ENCODE assay signal across 8 mouse cellular contexts in the genomic region with DNA sequence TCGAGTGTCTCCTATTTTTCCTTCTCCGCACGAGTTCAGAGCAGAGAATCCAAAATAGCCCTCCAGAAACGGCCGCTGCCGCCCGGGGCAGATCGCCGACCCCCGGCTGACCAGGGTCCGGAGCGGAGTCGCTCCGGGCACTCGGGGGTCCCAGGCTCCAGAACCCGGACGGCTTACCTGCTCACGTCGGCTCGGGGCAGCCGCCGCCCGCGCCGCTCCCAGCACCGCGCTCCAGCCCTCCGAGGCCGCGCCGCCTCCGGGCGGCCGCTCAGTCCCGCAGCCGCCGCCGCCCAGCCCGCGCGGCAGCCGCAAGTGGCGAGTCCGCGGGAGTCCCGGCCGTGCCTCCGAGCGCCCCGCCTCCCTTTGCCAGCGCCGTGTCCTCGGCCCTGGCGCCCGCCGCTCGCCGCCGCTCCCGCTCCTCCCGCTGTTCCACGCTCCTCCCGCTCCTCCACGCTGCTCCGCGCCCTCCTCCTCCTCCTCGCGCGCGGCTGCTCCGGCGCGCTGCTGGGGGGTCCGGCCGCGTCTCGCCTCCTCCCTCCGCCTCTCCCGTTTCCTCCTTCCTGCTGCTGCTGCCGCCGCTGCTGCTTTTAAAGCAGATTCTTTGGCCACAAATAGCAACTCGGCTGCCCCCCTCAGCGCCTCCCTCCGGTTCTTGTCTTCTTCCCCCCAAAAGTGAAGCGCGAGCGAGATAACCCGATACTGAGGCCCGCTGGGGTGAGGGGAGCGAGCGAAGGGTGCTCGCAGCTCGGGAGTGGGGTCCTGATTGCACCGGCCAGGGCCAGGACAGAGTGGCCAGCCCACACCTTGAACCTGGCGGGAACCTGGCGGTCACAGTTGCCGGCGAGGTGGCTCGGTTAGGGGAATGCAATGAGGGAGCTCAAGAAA.
DNase-seq lines count a peak whose midpoint lies in the region; ATAC-seq lines count a peak whose summit lies in the region.

No protein-coding gene starts in this region.

- H3K36me3 ChIP-seq in intestine, embryonic 16.5 days (ENCODE audit: control insufficient read depth, insufficient read depth, low read length), result no peaks in the 10 kb centered on the region

- WGBS in intestine, embryonic 16.5 days, result under 1% methylated on average over 96 of the region's 99 CpGs

- peak; percentile 73 for ATAC-seq in granulocyte monocyte progenitor cell, adult 5-6 weeks (replicated peaks; ENCODE audit: poor library complexity, severe bottlenecking)
- ATAC-seq in intestine, embryonic 16.5 days, result peak; percentile 87
- ATAC-seq in megakaryocyte progenitor cell, adult 5-6 weeks (replicated peaks; ENCODE audit: poor library complexity), result peak; percentile 68

- H3K4me3 ChIP-seq in intestine, embryonic 16.5 days (ENCODE audit: low read length), result peak overlapping the region; percentile 90

- no peaks in the 10 kb centered on the region for H3K9me3 ChIP-seq in intestine, embryonic 16.5 days (ENCODE audit: control insufficient read depth, low read length)

- H3K4me2 ChIP-seq in intestine, embryonic 16.5 days (ENCODE audit: low read depth, low read length), result peak overlapping the region; percentile 91

- peak overlapping the region; percentile 97 for H3K9ac ChIP-seq in intestine, embryonic 16.5 days (ENCODE audit: low read depth, low read length)

- no peaks in the 10 kb centered on the region; the same call in 1 of the 2 replicates for H3K4me1 ChIP-seq in intestine, embryonic 16.5 days (ENCODE audit: control insufficient read depth, insufficient read depth, low read length)

- H3K27ac ChIP-seq in intestine, embryonic 16.5 days (ENCODE audit: low read length), result peak overlapping the region; percentile 91

- no peaks in the 10 kb centered on the region for H3K27me3 ChIP-seq in intestine, embryonic 16.5 days (replicated peaks; ENCODE audit: control insufficient read depth, insufficient read depth, low read length)

- peak; percentile 85 to 87 for DNase-seq in adrenal gland, postnatal 36 days
- DNase-seq in embryo, embryonic 11.5 days (ENCODE audit: low read depth, low spot score), result peak; percentile 58
- peak; percentile 63 to 73 for DNase-seq in left cerebral cortex, postnatal 14 days (ENCODE audit: low spot score in 2 of 2)
- DNase-seq in right cerebral cortex, postnatal 36 days (ENCODE audit: low spot score in 2 of 2), result peak; percentile 51 to 61
- no peak for DNase-seq in c-Kit-positive CD71-positive TER-119-positive erythroid progenitor cells, embryonic 14.5 days (ENCODE audit: low spot score)

- intact Hi-C loops in left cerebral cortex, postnatal 14 days (cut with DNase I), result loop anchor here (5.0 to 10.0 kb wide), 2 partner anchors 125 to 1172 kb away; a partner anchor contains a TSS
